Mouse (Mus musculus) thymus, adult 2 months (tissue): Measurements from ENCODE around the gene Gm20696.

Source experiments
- CTCF ChIP-seq: fragments of 200-500 bp; IDR thresholded peaks from 2 replicates; pipeline ENCODE4 v1.5.1; 2012; ENCODE audit warnings: mild to moderate bottlenecking, control low read depth, low read length, moderate library complexity, borderline replicate concordance; ENCODE audit not compliant: control insufficient read depth, poor library complexity, insufficient read depth; ENCODE audit errors: extremely low read depth
- POLR2A ChIP-seq: fragments of 200-500 bp; IDR thresholded peaks from 2 replicates; pipeline ENCODE4 v1.6.1; 2012; ENCODE audit warnings: mild to moderate bottlenecking, low read length, control low read depth, moderate library complexity; ENCODE audit not compliant: control insufficient read depth, poor library complexity, insufficient read depth; ENCODE audit errors: extremely low read depth

- TF ChIP-seq CTCF (no peak), POLR2A (no peak)
These were observed 40.2 kb downstream of the Gm20696 start for GRCm38 (mm10) chr6:99626347-99626746.
